In genomic region chr1:37615290-37616040, GRCm38 (mm10) we compare ENCODE assay signal across 13 mouse cellular contexts.
DNase-seq lines count a peak whose midpoint lies in the region; ATAC-seq and TF ChIP-seq lines count a peak whose summit lies in the region.
"Had no signal": no experiment of that assay in that cellular context is flagged by ENCODE, and none has a peak within 500 bp of the region (broad histone marks: within the 10 kb centered on the region; RNA-seq: fewer than 3 reads in every experiment).

No protein-coding gene starts in this region.

- no peaks in the 10 kb centered on the region for H3K36me3 ChIP-seq in heart, embryonic 16.5 days (ENCODE audit: control insufficient read depth, insufficient read depth)
- no peaks in the 10 kb centered on the region for H3K36me3 ChIP-seq in testis, adult 2 months (ENCODE audit: control insufficient read depth, insufficient read depth, low read length)
- H3K36me3 ChIP-seq: hindbrain, embryonic 13.5 days had no signal

- no peak for ATAC-seq in heart, embryonic 16.5 days (replicated peaks; ENCODE audit: extremely low read depth, insufficient read depth, low FRiP score)
- ATAC-seq in megakaryocyte progenitor cell, adult 5-6 weeks (replicated peaks; ENCODE audit: poor library complexity): no peak

- H3K9me3 ChIP-seq in heart, embryonic 16.5 days (replicated peaks; ENCODE audit: control insufficient read depth, low read length): no peaks in the 10 kb centered on the region
- H3K9me3 ChIP-seq: hindbrain, embryonic 13.5 days; megakaryocyte, embryonic 14.5 days had no signal

- whole genome bisulfite sequencing in heart, embryonic 16.5 days: 66% methylated on average over 12 of the region's 12 CpGs

- H3K27me3 ChIP-seq in heart, embryonic 16.5 days (ENCODE audit: control insufficient read depth, insufficient read depth, low read length): no peaks in the 10 kb centered on the region
- H3K27me3 ChIP-seq in testis, adult 2 months (ENCODE audit: control insufficient read depth, insufficient read depth, low read length): no peaks in the 10 kb centered on the region
- H3K27me3 ChIP-seq: hindbrain, embryonic 13.5 days had no signal

- DNase-seq in heart, adult 8-10 months (ENCODE audit: low spot score): no peak
- DNase-seq in testis, postnatal 14 days (ENCODE audit: low spot score): no peak
- DNase-seq in lung, postnatal 36 days: peak; percentile 66
- DNase-seq in thymus, postnatal 4 days: peak; percentile 55
- no peak for DNase-seq in left cerebral cortex, adult 8-10 months (ENCODE audit: low spot score in 2 of 2)
- DNase-seq: adrenal gland, postnatal 36 days; cerebellum, postnatal 36 days had no signal

- H3K9ac ChIP-seq in heart, embryonic 16.5 days (ENCODE audit: low read length): no peak overlapping the region
- H3K9ac ChIP-seq: hindbrain, embryonic 13.5 days had no signal

- peaks cover 14% of the 10 kb centered on the region for H3K4me1 ChIP-seq in heart, embryonic 16.5 days (ENCODE audit: control insufficient read depth, insufficient read depth, low read length)
- peaks cover 16% of the 10 kb centered on the region for H3K4me1 ChIP-seq in testis, adult 2 months (ENCODE audit: control insufficient read depth, insufficient read depth, low read length)

- H3K4me3 ChIP-seq in heart, embryonic 16.5 days (ENCODE audit: low read length): no peak overlapping the region
- peak overlapping the region; percentile 74 for H3K4me3 ChIP-seq in testis, adult 2 months (ENCODE audit: control insufficient read depth, low read depth, low read length)
- H3K4me3 ChIP-seq: erythroblast, embryonic 14.5 days; hindbrain, embryonic 13.5 days; megakaryocyte, embryonic 14.5 days had no signal

- no peak for TF ChIP-seq CTCF in testis, adult 2 months (IDR thresholded peaks at IDR 0.05; ENCODE audit: control insufficient read depth, insufficient read depth, insufficient replicate concordance, low read depth, low read length)

- peak overlapping the region; percentile 44; the same call in 1 of the 2 replicates for H3K4me2 ChIP-seq in heart, embryonic 16.5 days (ENCODE audit: low read depth, low read length)
- H3K4me2 ChIP-seq: hindbrain, embryonic 13.5 days had no signal

- peak overlapping the region; percentile 1; the same call in 1 of the 2 replicates for H3K27ac ChIP-seq in heart, embryonic 16.5 days (ENCODE audit: low read length)
- no peak overlapping the region for H3K27ac ChIP-seq in testis, adult 2 months (ENCODE audit: control insufficient read depth, insufficient read depth, low read depth, low read length)
- H3K27ac ChIP-seq: hindbrain, embryonic 13.5 days had no signal

- TF ChIP-seq POLR2A in testis, adult 2 months (IDR thresholded peaks at IDR 0.05; ENCODE audit: control insufficient read depth, low read depth, low read length): no peak

Comparison
In these comparisons a context has a peak if more than half of its experiments do, and no peak if none do; other contexts are left out.
1. DNase-seq: peak in lung, postnatal 36 days (single experiment) and thymus, postnatal 4 days (single experiment); none in heart, adult 8-10 months (single experiment), testis, postnatal 14 days (single experiment) and left cerebral cortex, adult 8-10 months (0 of 2).